Mouse (Mus musculus): Measurements from ENCODE around the gene Wnt7a. TPM values are rescaled to one million over a fixed set of nuclear protein-coding genes. Genes with fewer than 3 reads are reported as not detected.

The Wnt7a gene
- polyA plus RNA-seq, 1 experiment, result not detected

DNA sequence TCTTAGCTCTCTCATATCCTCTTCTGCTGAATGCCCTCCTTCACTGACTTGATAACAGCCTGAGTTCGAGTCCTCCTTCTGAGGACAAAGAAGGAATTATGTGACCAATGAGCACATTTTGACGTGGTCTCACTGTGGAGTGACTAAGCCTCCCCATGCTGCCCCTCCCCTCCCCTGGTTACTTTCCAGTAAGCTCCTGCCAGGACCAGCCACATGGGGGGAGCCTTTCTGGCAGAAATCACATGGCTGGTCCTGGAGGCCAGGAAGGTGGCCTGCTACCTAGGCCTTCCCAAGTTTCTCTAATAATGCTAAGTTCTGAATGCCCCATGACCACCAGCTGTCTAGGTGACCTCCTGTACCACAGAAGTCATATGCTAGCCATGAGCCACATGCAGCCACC, 27.3 kb downstream of the Wnt7a start:
- Histone ChIP-seq H3K4me3 (no peak overlapping the region), H3ac (ENCODE audit: control insufficient read depth, insufficient read length) (no peak overlapping the region), H3K27me3 (ENCODE audit: control insufficient read depth, insufficient read depth, insufficient read length) (peaks cover 53% of the 10 kb centered on the region), H3K36me3 (ENCODE audit: control insufficient read depth, insufficient read depth) (no peaks in the 10 kb centered on the region), H3K79me2 (ENCODE audit: control insufficient read depth, insufficient read depth) (no peaks in the 10 kb centered on the region), H3K4me2 (ENCODE audit: low read depth) (no peak overlapping the region)
- no peak for TF ChIP-seq TCF3 (IDR thresholded peaks at IDR 0.05; ENCODE audit: insufficient read length, low read depth)
- TF ChIP-seq CEBPB (IDR thresholded peaks at IDR 0.05; ENCODE audit: insufficient read depth, poor library complexity, severe bottlenecking), result no peak
- TF ChIP-seq USF1 (IDR thresholded peaks at IDR 0.05; ENCODE audit: low read depth), result no peak
- TF ChIP-seq MYOD1 (IDR thresholded peaks at IDR 0.05; ENCODE audit: control insufficient read depth in 1 of 3, insufficient read length in 2 of 3, low read depth in 2 of 3), result no peak
- no peak for TF ChIP-seq POLR2A (IDR thresholded peaks at IDR 0.05; ENCODE audit: insufficient read length, low read depth)
- TF ChIP-seq SRF (IDR thresholded peaks at IDR 0.05; ENCODE audit: control insufficient read depth, insufficient read length, low read depth), result no peak
- TF ChIP-seq POLR2AphosphoS2 (IDR thresholded peaks at IDR 0.05; ENCODE audit: insufficient read length, low read depth), result no peak
- TF ChIP-seq E2F4 (IDR thresholded peaks at IDR 0.05; ENCODE audit: insufficient read depth), result no peak
- TF ChIP-seq TCF12 (IDR thresholded peaks at IDR 0.05; ENCODE audit: insufficient read depth, poor library complexity, severe bottlenecking), result no peak
- TF ChIP-seq MYOG (IDR thresholded peaks at IDR 0.05; ENCODE audit: control insufficient read depth in 1 of 3, insufficient read depth in 1 of 3, insufficient read length in 2 of 3, low read depth in 2 of 3), result no peak
- no peak for TF ChIP-seq REST (IDR thresholded peaks at IDR 0.05; ENCODE audit: insufficient read depth, insufficient read length)
- TF ChIP-seq MAX (IDR thresholded peaks at IDR 0.05; ENCODE audit: low read depth), result no peak

DNA sequence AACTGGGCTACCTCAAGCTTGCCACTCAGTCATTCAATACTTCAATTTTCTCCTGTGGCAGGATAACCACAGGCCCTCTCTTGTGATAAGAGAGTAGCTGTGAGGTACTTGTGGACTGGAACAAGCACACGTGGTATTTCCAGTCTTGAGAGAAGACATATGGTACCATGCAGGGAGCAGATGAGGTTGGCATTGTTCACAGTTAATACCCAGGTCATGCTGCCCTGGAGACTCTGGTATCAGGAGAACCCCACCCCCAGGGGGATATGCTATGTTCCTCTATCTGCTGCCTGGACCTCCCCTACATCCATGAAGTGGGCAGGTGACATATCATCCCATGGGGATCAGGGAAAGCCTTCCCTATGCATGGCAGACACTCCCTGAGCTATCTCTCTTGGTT, 27.9 kb downstream of the Wnt7a start:
- TF ChIP-seq POLR2A (IDR thresholded peaks at IDR 0.05; ENCODE audit: insufficient read length, low read depth), result no peak
- TF ChIP-seq MAX (IDR thresholded peaks at IDR 0.05; ENCODE audit: low read depth), result no peak
- no peak for TF ChIP-seq USF1 (IDR thresholded peaks at IDR 0.05; ENCODE audit: low read depth)
- no peak for TF ChIP-seq CEBPB (IDR thresholded peaks at IDR 0.05; ENCODE audit: insufficient read depth, poor library complexity, severe bottlenecking)
- TF ChIP-seq REST (IDR thresholded peaks at IDR 0.05; ENCODE audit: insufficient read depth, insufficient read length), result no peak
- no peak for TF ChIP-seq MYOG (IDR thresholded peaks at IDR 0.05; ENCODE audit: control insufficient read depth in 1 of 3, insufficient read depth in 1 of 3, insufficient read length in 2 of 3, low read depth in 2 of 3)
- TF ChIP-seq TCF3 (IDR thresholded peaks at IDR 0.05; ENCODE audit: insufficient read length, low read depth), result no peak
- no peak for TF ChIP-seq TCF12 (IDR thresholded peaks at IDR 0.05; ENCODE audit: insufficient read depth, poor library complexity, severe bottlenecking)
- TF ChIP-seq MYOD1 (IDR thresholded peaks at IDR 0.05; ENCODE audit: control insufficient read depth in 1 of 3, insufficient read length in 2 of 3, low read depth in 2 of 3), result no peak
- no peak for TF ChIP-seq POLR2AphosphoS2 (IDR thresholded peaks at IDR 0.05; ENCODE audit: insufficient read length, low read depth)
- no peak for TF ChIP-seq E2F4 (IDR thresholded peaks at IDR 0.05; ENCODE audit: insufficient read depth)
- TF ChIP-seq SRF (IDR thresholded peaks at IDR 0.05; ENCODE audit: control insufficient read depth, insufficient read length, low read depth), result no peak
- H3K4me2 ChIP-seq (ENCODE audit: low read depth), result no peak overlapping the region
- no peaks in the 10 kb centered on the region for H3K36me3 ChIP-seq (ENCODE audit: control insufficient read depth, insufficient read depth)
- no peaks in the 10 kb centered on the region for H3K79me2 ChIP-seq (ENCODE audit: control insufficient read depth, insufficient read depth)
- H3ac ChIP-seq (ENCODE audit: control insufficient read depth, insufficient read length), result no peak overlapping the region
- H3K27me3 ChIP-seq (ENCODE audit: control insufficient read depth, insufficient read depth, insufficient read length), result peaks cover 54% of the 10 kb centered on the region
- no peak overlapping the region for H3K4me3 ChIP-seq

DNA sequence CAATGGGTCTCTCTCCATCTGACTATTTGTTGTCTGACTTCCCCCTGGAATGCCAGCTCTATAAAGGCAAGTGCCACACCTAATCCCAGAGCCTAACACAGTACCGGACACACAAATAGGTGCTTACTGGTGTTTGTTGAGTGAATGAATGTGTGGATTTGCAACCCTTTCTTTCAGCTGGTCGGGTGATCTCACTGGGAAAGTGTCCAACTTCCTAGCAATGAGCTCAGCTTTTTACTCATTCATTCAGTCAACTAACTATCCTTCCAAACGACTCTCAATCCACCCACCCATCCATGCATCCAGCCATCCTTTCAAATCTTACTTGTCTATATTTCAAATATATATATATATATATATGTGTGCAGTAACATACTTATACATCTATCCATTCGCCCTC, 31.3 kb downstream of the Wnt7a start:
- Histone ChIP-seq H3K36me3 (ENCODE audit: control insufficient read depth, insufficient read depth) (no peaks in the 10 kb centered on the region), H3K27me3 (ENCODE audit: control insufficient read depth, insufficient read depth, insufficient read length) (peaks cover 30% of the 10 kb centered on the region), H3K79me2 (ENCODE audit: control insufficient read depth, insufficient read depth) (no peaks in the 10 kb centered on the region), H3ac (ENCODE audit: control insufficient read depth, insufficient read length) (no peak overlapping the region), H3K4me2 (ENCODE audit: low read depth) (no peak overlapping the region), H3K4me3 (no peak overlapping the region)
- TF ChIP-seq MYOG (IDR thresholded peaks at IDR 0.05; ENCODE audit: control insufficient read depth in 1 of 3, insufficient read depth in 1 of 3, insufficient read length in 2 of 3, low read depth in 2 of 3), result no peak
- no peak for TF ChIP-seq E2F4 (IDR thresholded peaks at IDR 0.05; ENCODE audit: insufficient read depth)
- TF ChIP-seq POLR2A (IDR thresholded peaks at IDR 0.05; ENCODE audit: insufficient read length, low read depth), result no peak
- no peak for TF ChIP-seq TCF3 (IDR thresholded peaks at IDR 0.05; ENCODE audit: insufficient read length, low read depth)
- no peak for TF ChIP-seq SRF (IDR thresholded peaks at IDR 0.05; ENCODE audit: control insufficient read depth, insufficient read length, low read depth)
- no peak for TF ChIP-seq CEBPB (IDR thresholded peaks at IDR 0.05; ENCODE audit: insufficient read depth, poor library complexity, severe bottlenecking)
- no peak for TF ChIP-seq USF1 (IDR thresholded peaks at IDR 0.05; ENCODE audit: low read depth)
- no peak for TF ChIP-seq POLR2AphosphoS2 (IDR thresholded peaks at IDR 0.05; ENCODE audit: insufficient read length, low read depth)

DNA sequence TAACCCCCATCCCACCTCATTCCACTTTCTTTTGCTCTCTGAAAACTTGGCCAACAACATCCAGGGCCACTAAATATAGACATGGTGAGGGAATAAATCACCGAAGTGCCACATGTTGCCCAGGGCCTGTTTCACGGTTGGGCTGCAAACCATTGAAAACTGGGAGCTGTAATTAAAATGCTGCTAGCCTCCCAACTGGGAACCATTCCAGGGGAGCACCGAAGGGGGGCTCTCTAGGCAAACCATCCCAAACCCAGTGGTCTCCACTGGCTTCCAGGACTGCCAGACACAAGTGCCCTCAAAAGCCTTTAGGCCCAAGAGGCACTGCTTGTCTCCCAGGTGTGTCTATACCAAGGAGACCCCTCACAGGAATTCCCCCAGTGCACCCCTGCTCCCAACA, 31.9 kb downstream of the Wnt7a start:
- H3ac ChIP-seq (ENCODE audit: control insufficient read depth, insufficient read length), result no peak overlapping the region
- peaks cover 24% of the 10 kb centered on the region for H3K27me3 ChIP-seq (ENCODE audit: control insufficient read depth, insufficient read depth, insufficient read length)
- TF ChIP-seq POLR2AphosphoS2 (IDR thresholded peaks at IDR 0.05; ENCODE audit: insufficient read length, low read depth) (no peak), E2F4 (IDR thresholded peaks at IDR 0.05; ENCODE audit: insufficient read depth) (no peak), CEBPB (IDR thresholded peaks at IDR 0.05; ENCODE audit: insufficient read depth, poor library complexity, severe bottlenecking) (no peak), TCF12 (IDR thresholded peaks at IDR 0.05; ENCODE audit: insufficient read depth, poor library complexity, severe bottlenecking) (no peak), TCF3 (IDR thresholded peaks at IDR 0.05; ENCODE audit: insufficient read length, low read depth) (no peak), SRF (IDR thresholded peaks at IDR 0.05; ENCODE audit: control insufficient read depth, insufficient read length, low read depth) (no peak), MYOG (IDR thresholded peaks at IDR 0.05; ENCODE audit: control insufficient read depth in 1 of 3, insufficient read depth in 1 of 3, insufficient read length in 2 of 3, low read depth in 2 of 3) (no peak), REST (IDR thresholded peaks at IDR 0.05; ENCODE audit: insufficient read depth, insufficient read length) (no peak), USF1 (IDR thresholded peaks at IDR 0.05; ENCODE audit: low read depth) (no peak)
- no peak overlapping the region for H3K4me2 ChIP-seq (ENCODE audit: low read depth)
- H3K4me3 ChIP-seq, result no peak overlapping the region
- no peaks in the 10 kb centered on the region for H3K36me3 ChIP-seq (ENCODE audit: control insufficient read depth, insufficient read depth)
- H3K79me2 ChIP-seq (ENCODE audit: control insufficient read depth, insufficient read depth), result no peaks in the 10 kb centered on the region

DNA sequence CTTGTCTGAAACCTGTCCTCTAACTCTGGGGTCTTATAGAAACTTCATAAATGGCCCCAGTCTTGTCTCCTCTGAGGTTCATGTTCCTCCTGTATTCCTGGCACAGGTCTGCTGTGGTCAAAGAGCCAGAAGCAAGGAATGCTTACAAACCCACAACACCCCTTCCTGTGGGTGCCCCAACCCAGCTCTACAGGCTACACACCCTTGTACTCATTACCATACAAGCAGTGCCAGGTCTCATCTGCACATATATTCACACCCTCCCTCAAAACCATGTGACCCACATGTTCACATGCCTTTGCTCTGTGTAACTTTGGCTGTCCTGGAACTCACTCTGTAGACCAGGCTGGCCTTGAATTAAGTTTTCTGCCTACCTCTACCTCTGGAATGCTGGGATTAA, 38.2 kb downstream of the Wnt7a start:
- Histone ChIP-seq H3K36me3 (ENCODE audit: control insufficient read depth, insufficient read depth) (no peaks in the 10 kb centered on the region), H3ac (ENCODE audit: control insufficient read depth, insufficient read length) (no peak overlapping the region), H3K4me3 (no peak overlapping the region), H3K4me2 (ENCODE audit: low read depth) (no peak overlapping the region), H3K27me3 (ENCODE audit: control insufficient read depth, insufficient read depth, insufficient read length) (peaks cover 25% of the 10 kb centered on the region), H3K79me2 (ENCODE audit: control insufficient read depth, insufficient read depth) (no peaks in the 10 kb centered on the region)
- TF ChIP-seq MAX (IDR thresholded peaks at IDR 0.05; ENCODE audit: low read depth) (no peak), POLR2A (IDR thresholded peaks at IDR 0.05; ENCODE audit: insufficient read length, low read depth) (no peak), TCF3 (IDR thresholded peaks at IDR 0.05; ENCODE audit: insufficient read length, low read depth) (no peak), REST (IDR thresholded peaks at IDR 0.05; ENCODE audit: insufficient read depth, insufficient read length) (no peak), CEBPB (IDR thresholded peaks at IDR 0.05; ENCODE audit: insufficient read depth, poor library complexity, severe bottlenecking) (no peak), SRF (IDR thresholded peaks at IDR 0.05; ENCODE audit: control insufficient read depth, insufficient read length, low read depth) (no peak), MYOG (IDR thresholded peaks at IDR 0.05; ENCODE audit: control insufficient read depth in 1 of 3, insufficient read depth in 1 of 3, insufficient read length in 2 of 3, low read depth in 2 of 3) (no peak), USF1 (IDR thresholded peaks at IDR 0.05; ENCODE audit: low read depth) (no peak), MYOD1 (IDR thresholded peaks at IDR 0.05; ENCODE audit: control insufficient read depth in 1 of 3, insufficient read length in 2 of 3, low read depth in 2 of 3) (no peak), E2F4 (IDR thresholded peaks at IDR 0.05; ENCODE audit: insufficient read depth) (no peak), TCF12 (IDR thresholded peaks at IDR 0.05; ENCODE audit: insufficient read depth, poor library complexity, severe bottlenecking) (no peak), POLR2AphosphoS2 (IDR thresholded peaks at IDR 0.05; ENCODE audit: insufficient read length, low read depth) (no peak)

Measured in myocyte (in vitro differentiated cells).